Mouse (Mus musculus) naive thymus-derived CD4-positive, alpha-beta T cell, adult 5 months (primary cell): ENCODE results near the gene Nap1l1. TPM values are rescaled to one million over a fixed set of nuclear protein-coding genes. Genes with fewer than 3 reads are reported as not detected.

Source experiments
- polyA plus RNA-seq: library from polyadenylated mRNA; unstranded; fragments of 100-300 nt; shearing (Covaris generic); gene quantifications from one replicate; pipeline ENCODE4 v1.2.1, GENCODE M21; 2017

The Nap1l1 gene
- 68.2 TPM for polyA plus RNA-seq

GRCm38 (mm10) chr10:111472686-111473510 lies at the start of gene Nap1l1:
Nap1l1 (plus strand) TSS chr10:111473223.

GRCm38 (mm10) chr10:111506101-111506925 lies 33.3 kb downstream of the Nap1l1 start, which contains the start of gene Phlda1:
Phlda1 (plus strand) TSS chr10:111506286.

Other genes starting within 250 kb of the Nap1l1 start
- 0.29 TPM for gene Bbs10, start 174.5 kb upstream of the Nap1l1 start, polyA plus RNA-seq
- 14.3 TPM for gene Phlda1, start 33.1 kb downstream of the Nap1l1 start, polyA plus RNA-seq